Comparison of ENCODE assay signal across 14 mouse cellular contexts in genomic region chr1:183056289-183056655, GRCm38 (mm10).
A peak's percentile ranks its signal among the peaks of the same experiment; 100 is the strongest.
DNase-seq lines count a peak whose midpoint lies in the region; ATAC-seq and TF ChIP-seq lines count a peak whose summit lies in the region.
"Had no signal": no experiment of that assay in that cellular context is flagged by ENCODE, and none has a peak within 500 bp of the region (broad histone marks: within the 10 kb centered on the region; RNA-seq: fewer than 3 reads in every experiment).

No protein-coding gene starts in this region.

- no peaks in the 10 kb centered on the region for H3K79me2 ChIP-seq in heart, adult 2 months (replicated peaks; ENCODE audit: control insufficient read depth, insufficient read depth, low read length)

- DNase-seq in gastrocnemius, postnatal 14 days: peak; percentile 44
- no peak for DNase-seq in gastrocnemius, postnatal 10 days
- DNase-seq in 3T3-L1 (ENCODE audit: low read depth, low spot score): peak; percentile 82
- DNase-seq in heart, adult 2 months: peak; percentile 52 to 61
- DNase-seq in lung, embryonic 14.5 days: peak; percentile 72
- DNase-seq in layer of hippocampus, adult 9-11 months: no peak
- DNase-seq: embryo, embryonic 11 days; forebrain, postnatal 0 days had no signal

- H3K4me1 ChIP-seq in heart, adult 2 months (ENCODE audit: control insufficient read depth, insufficient read depth, low read length): peaks cover 10% of the 10 kb centered on the region
- 0 out of 2 replicates have a peak, but pooled peaks cover 2% of the 10 kb centered on the region for H3K4me1 ChIP-seq in lung, embryonic 14.5 days (ENCODE audit: insufficient read depth)
- H3K4me1 ChIP-seq in hindbrain, embryonic 16.5 days (ENCODE audit: control insufficient read depth, insufficient read depth, low read depth, low read length): 0 out of 2 replicates have a peak, but pooled peaks cover 2% of the 10 kb centered on the region

- H3K9ac ChIP-seq in heart, adult 2 months (ENCODE audit: low read depth, low read length): no peak overlapping the region
- no peak overlapping the region for H3K9ac ChIP-seq in lung, embryonic 14.5 days
- no peak overlapping the region for H3K9ac ChIP-seq in hindbrain, embryonic 16.5 days (ENCODE audit: low read depth, low read length)
- H3K9ac ChIP-seq: forebrain, postnatal 0 days; hindbrain, embryonic 12.5 days had no signal

- TF ChIP-seq EP300 in heart, adult 2 months (IDR thresholded peaks at IDR 0.05; ENCODE audit: insufficient read depth, low read depth, low read length): 0 out of 2 replicates have a peak, but pooled peaks have one; percentile 62

- no peak for TF ChIP-seq POLR2A in heart, adult 2 months (IDR thresholded peaks at IDR 0.05; ENCODE audit: insufficient read depth, low read depth, low read length)

- ATAC-seq in lung, embryonic 14.5 days (ENCODE audit: insufficient read depth): peak; percentile 71
- ATAC-seq in hindbrain, embryonic 16.5 days: no peak
- ATAC-seq in CD4-positive, CD25-positive, alpha-beta regulatory T cell, adult 4 months: no peak
- ATAC-seq: forebrain, postnatal 0 days had no signal

- no peak for TF ChIP-seq CTCF in heart, adult 2 months (IDR thresholded peaks at IDR 0.05)
- no peak for TF ChIP-seq CTCF in lung, embryonic 14.5 days (IDR thresholded peaks at IDR 0.05; ENCODE audit: low read depth)

- intact Hi-C loops in gastrocnemius, postnatal 14 days (cut with DNase I; ENCODE audit: low total_unique reads): no loop called here
- intact Hi-C loops in heart, adult 2 months (cut with DNase I): no loop called here

- no peaks in the 10 kb centered on the region for H3K9me3 ChIP-seq in lung, embryonic 14.5 days (ENCODE audit: low read depth, low read length)
- H3K9me3 ChIP-seq in hindbrain, embryonic 16.5 days (ENCODE audit: control insufficient read depth, low read length): no peaks in the 10 kb centered on the region
- H3K9me3 ChIP-seq: hindbrain, embryonic 12.5 days had no signal

- H3K27ac ChIP-seq in heart, adult 2 months: peak overlapping the region; percentile 44; the same call in 1 of the 2 replicates
- H3K27ac ChIP-seq in lung, embryonic 14.5 days (ENCODE audit: low read depth): no peak overlapping the region
- H3K27ac ChIP-seq in hindbrain, embryonic 16.5 days (ENCODE audit: low read depth, low read length): no peak overlapping the region
- H3K27ac ChIP-seq: hindbrain, embryonic 12.5 days; left cerebral cortex, adult 2 months; stomach, postnatal 0 days had no signal

- no peaks in the 10 kb centered on the region for H3K27me3 ChIP-seq in heart, adult 2 months (ENCODE audit: control insufficient read depth, insufficient read depth, low read length)
- H3K27me3 ChIP-seq in lung, embryonic 14.5 days (ENCODE audit: insufficient read depth, low read length): peaks cover 18% of the 10 kb centered on the region
- H3K27me3 ChIP-seq in hindbrain, embryonic 16.5 days (replicated peaks; ENCODE audit: control insufficient read depth, insufficient read depth, low read length): peaks cover 1% of the 10 kb centered on the region; the same call in 1 of the 2 replicates
- H3K27me3 ChIP-seq: CH12.LX had no signal

- 21% methylated on average over 3 of the region's 3 CpGs for WGBS in heart, adult 2 months
- 8% methylated on average over 3 of the region's 3 CpGs for WGBS in lung, embryonic 14.5 days
- WGBS in hindbrain, embryonic 16.5 days: 49% methylated on average over 3 of the region's 3 CpGs

- no peak overlapping the region for H3K4me3 ChIP-seq in heart, adult 2 months
- no peak overlapping the region for H3K4me3 ChIP-seq in lung, embryonic 14.5 days (ENCODE audit: low read depth, low read length)
- H3K4me3 ChIP-seq in hindbrain, embryonic 16.5 days (ENCODE audit: low read length): no peak overlapping the region
- H3K4me3 ChIP-seq: hindbrain, embryonic 12.5 days; left cerebral cortex, adult 2 months had no signal

- H3K36me3 ChIP-seq in heart, adult 2 months (ENCODE audit: control insufficient read depth, insufficient read depth, low read length): peaks cover 2% of the 10 kb centered on the region
- no peaks in the 10 kb centered on the region for H3K36me3 ChIP-seq in lung, embryonic 14.5 days (ENCODE audit: insufficient read depth)
- no peaks in the 10 kb centered on the region for H3K36me3 ChIP-seq in hindbrain, embryonic 16.5 days (ENCODE audit: control insufficient read depth, insufficient read depth, low read length)
- H3K36me3 ChIP-seq: hindbrain, embryonic 12.5 days had no signal

- H3K4me2 ChIP-seq in lung, embryonic 14.5 days: no peak overlapping the region
- H3K4me2 ChIP-seq in hindbrain, embryonic 16.5 days (ENCODE audit: low read length): no peak overlapping the region
- H3K4me2 ChIP-seq: hindbrain, embryonic 12.5 days had no signal

Comparison
In these comparisons a context has a peak if more than half of its experiments do, and no peak if none do; other contexts are left out.
1. DNase-seq: peak in gastrocnemius, postnatal 14 days (single experiment), 3T3-L1 (single experiment), heart, adult 2 months (2 of 2) and lung, embryonic 14.5 days (single experiment); none in gastrocnemius, postnatal 10 days (single experiment) and layer of hippocampus, adult 9-11 months (single experiment).